Mouse (Mus musculus) liver, postnatal 0 days (tissue): ENCODE results near the gene St3gal5.

Experiments
- CTCF ChIP-seq: sonication (generic); IDR thresholded peaks from 2 replicates; pipeline ENCODE4 v1.5.1; 2016; ENCODE audit warnings: antibody characterized with exemption, low read depth
- EP300 ChIP-seq: IDR thresholded peaks from 2 replicates; pipeline ENCODE4 v1.6.1; 2016; ENCODE audit warnings: antibody characterized with exemption, low read depth, mild to moderate bottlenecking

DNA sequence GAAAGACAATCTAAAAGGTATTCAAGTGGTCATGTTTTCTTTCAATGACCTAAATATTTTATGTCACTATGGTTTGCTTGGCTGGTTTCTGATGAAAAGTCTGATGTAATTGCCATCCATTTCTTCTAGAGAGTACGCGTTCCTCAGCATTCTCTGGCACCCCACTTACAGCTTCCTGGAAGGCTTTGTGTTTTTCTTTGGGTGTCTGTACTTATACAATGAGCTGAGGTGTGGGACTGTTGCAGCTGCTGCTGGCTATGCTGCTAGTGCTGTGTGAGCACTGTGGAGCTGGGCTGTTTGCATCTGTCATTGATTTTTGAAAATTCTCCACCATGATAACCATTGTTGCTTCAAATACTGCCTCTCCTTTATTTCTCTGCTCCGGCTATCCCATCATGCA, 81.6 kb downstream of the St3gal5 start:
- no peak for TF ChIP-seq CTCF
- no peak for TF ChIP-seq EP300
